Mouse (Mus musculus) olfactory bulb, adult 2 months (tissue): ENCODE results near the gene Padi1.

Experiments used
- CTCF ChIP-seq: fragments of 200-500 bp; IDR thresholded peaks from 2 replicates; pipeline ENCODE4 v1.5.1; 2012; ENCODE audit warnings: low read depth, mild to moderate bottlenecking, low read length, moderate library complexity; ENCODE audit not compliant: insufficient read depth
- POLR2A ChIP-seq: fragments of 200-500 bp; IDR thresholded peaks from 2 replicates; pipeline ENCODE4 v1.6.1; 2012; ENCODE audit warnings: mild to moderate bottlenecking, low read depth, low read length, moderate library complexity; ENCODE audit not compliant: insufficient read depth

- TF ChIP-seq POLR2A (no peak), CTCF (no peak)
Observed at GRCm38 (mm10) chr4:140835682-140836081, 9.9 kb downstream of the Padi1 start.
